Mouse (Mus musculus) kidney, adult 8-10 months (tissue): ENCODE results near the gene Gramd4.
A peak's percentile ranks its signal among the peaks of the same experiment; 100 is the strongest.
"Not testable (repeated sequence)": the region's sequence is repeated elsewhere in the genome, so short reads cannot be mapped to it uniquely, and the experiment has no call there.

Source experiments
- DNase-seq, 2 experiments: peaks; one replicate each; pipeline ENCODE4 v3.0.0; 2022

Gramd4 gene

DNA sequence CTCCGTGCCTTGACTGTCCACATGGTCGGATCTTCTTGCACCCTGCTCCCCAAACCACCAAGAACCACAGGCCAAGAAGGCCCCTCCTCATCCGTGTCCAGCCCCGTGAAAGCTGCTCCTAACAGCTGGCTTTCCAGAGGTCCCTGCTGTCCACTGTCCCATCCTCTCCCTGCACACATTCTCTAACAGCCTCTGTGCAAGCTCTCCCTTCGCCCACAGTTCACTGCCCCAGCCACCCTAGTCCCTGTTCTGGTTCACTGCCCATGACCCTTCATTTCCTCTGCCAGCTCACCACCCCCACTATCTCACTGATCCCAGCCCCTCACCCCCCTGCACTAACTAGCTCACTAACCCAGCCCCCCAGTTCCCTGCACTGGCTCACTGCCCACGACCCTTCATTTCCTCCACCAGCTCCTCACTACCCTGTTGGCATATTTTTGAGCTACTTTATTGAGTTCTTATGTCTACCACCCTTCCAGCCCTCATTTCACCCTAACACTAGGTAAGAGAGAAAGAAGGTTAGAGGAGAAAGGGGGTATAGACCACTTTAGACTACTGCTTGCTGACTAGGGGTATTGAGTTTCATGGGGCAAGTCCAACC, 5.5 kb upstream of the Gramd4 start:
- no peak for DNase-seq

DNA sequence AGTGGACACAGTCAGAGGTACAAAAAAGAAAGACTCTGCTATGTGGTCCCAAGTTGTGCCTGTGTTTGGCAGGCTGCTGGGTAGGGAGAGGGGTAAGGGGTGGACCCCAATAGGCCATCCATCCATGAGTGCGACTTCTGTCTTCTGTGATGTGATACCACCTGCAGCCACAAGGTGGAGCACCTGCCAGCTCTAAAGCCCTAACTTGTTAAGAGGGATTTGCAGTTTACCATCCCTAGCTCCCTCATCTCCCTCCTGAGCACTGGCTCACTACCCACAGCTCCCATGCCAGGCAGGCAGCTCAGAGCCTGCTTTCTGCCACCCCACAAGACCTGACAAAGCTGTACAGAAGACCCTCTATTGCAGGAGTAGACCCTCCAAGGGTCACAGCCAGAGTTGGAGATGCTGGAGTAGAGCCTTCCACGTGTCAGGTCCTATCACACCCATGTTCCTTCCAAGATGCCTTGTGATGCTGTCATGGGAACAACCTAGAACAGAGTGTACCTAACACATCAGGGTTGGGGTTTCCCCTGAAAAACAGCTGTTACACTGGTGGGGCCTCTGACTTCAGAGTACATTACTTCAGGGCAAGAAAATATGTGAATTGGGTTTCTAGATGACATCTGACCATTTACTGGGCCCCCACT, 3.5 kb upstream of the Gramd4 start:
- DNase-seq = peak; percentile 60 to 89

DNA sequence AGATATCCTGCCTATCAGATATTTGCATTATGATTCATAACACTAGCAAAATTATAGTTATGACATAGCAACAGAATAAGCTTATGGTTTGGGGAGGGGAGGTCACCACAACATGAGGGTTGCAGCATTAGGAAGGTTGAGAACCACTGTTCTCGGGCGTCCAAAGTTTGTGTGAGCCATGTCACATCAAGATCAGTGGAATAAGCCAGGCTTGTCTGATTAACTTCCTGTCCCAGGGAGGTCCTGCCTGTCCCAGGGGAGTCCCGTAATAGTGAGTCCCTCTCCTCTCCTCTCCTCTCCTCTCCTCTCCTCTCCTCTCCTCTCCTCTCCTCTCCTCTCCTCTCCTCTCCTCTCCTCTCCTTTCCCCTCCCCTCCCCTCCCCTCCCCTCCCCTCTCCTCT, 2.6 kb upstream of the Gramd4 start:
- not testable (repeated sequence) for DNase-seq

- DNase-seq = no peak
Observed at GRCm38 (mm10) chr15:86056221-86056760, 1.2 kb upstream of the Gramd4 start.

DNA sequence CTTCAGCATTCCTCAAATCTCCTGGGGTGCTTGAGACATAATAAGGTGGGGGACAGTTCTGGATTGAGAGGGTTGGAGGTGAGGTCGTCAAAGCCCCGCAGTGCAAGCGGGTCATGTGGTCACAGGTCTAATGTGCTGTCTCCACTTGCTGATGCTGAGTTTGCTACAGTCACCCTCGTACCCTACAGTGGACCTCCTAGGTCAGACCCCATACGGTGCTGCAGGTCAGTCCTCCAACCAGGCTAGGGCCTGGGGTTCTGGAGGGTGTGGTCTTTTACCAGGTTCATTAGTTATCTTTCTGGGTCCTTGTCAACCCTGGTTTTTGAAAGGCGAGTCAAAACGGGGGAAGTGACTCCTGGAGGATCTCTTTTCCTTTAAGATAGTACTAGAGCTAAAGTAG, 413 bp downstream of the Gramd4 start:
- DNase-seq = no peak

DNA sequence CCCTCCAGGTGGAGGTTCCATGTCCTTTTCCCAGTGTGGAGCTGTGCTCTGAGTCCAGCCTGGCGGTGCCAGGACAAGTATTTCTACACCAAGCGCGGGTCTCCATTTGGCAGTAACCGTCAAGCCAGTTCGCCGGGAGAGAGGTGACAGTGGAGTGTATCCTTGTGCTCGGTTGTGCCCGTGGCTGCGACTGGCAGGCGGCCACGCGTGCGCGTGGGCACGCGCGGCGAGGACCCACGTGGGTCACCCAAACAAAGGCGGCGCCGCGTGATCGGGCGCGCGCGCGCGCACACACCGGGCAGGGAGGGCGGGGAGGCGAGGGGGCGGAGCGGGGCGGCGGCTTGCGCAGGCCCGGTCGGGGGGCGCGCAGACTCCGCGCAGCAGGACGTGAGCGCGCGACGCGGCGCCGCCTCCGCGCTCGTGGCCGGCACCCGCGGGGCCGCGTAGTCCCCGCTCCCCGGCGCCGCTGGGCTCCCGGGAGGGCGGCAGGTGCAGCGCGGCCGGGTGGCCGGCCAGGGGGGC, 960 bp downstream of the Gramd4 start:
- peak; percentile 74 to 78 for DNase-seq

- DNase-seq = no peak
Observed at GRCm38 (mm10) chr15:86058931-86059834, 1.7 kb downstream of the Gramd4 start.

DNA sequence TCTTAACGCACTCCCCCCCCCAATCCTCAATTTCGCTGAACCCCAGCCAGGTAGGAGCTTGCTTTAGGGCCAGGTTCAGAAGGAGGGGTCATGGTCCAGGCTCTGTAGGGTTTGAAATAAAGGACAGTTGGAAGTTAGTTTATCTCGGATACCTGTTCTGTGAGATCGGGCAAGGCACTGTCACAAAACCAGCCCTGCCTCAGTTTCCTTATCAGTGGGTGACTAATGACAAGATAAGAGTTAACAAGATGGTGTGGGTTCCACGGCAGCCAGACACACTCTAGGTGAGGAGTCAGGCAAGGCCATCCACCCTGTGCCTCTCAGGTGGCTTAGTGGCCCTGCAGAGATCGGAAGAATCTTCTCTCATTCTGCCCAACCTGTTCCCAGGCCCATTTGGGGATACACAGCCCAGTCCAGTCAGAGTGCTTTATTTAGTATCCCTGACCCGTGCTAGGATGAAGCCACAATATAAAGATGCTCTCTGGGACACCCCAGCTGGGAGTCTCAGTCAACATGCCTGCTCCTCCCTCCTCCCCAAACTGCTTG, 2.4 kb downstream of the Gramd4 start:
- no peak for DNase-seq

DNA sequence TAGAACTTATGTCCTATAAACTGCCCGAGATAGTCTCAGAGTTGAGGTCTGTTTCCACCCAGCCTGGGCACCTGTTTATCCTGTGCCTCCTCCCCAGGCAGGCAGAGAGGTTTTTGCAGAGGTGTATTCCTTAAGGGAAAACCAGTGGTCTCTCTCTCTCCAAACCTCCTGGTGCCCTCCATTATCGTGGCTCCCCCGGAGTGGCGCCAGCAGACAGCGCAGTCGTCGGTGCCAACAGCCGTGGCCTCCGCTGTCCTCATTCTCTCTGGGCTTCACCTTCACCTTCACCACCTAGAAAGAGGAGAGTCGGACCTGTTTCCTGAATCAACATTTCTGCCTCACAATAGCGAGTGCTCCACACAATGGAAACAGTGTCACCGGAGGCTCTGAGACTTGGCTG, 3.1 kb downstream of the Gramd4 start:
- DNase-seq = no peak

- DNase-seq = no peak
Observed at GRCm38 (mm10) chr15:86061221-86061620, 3.7 kb downstream of the Gramd4 start.

DNA sequence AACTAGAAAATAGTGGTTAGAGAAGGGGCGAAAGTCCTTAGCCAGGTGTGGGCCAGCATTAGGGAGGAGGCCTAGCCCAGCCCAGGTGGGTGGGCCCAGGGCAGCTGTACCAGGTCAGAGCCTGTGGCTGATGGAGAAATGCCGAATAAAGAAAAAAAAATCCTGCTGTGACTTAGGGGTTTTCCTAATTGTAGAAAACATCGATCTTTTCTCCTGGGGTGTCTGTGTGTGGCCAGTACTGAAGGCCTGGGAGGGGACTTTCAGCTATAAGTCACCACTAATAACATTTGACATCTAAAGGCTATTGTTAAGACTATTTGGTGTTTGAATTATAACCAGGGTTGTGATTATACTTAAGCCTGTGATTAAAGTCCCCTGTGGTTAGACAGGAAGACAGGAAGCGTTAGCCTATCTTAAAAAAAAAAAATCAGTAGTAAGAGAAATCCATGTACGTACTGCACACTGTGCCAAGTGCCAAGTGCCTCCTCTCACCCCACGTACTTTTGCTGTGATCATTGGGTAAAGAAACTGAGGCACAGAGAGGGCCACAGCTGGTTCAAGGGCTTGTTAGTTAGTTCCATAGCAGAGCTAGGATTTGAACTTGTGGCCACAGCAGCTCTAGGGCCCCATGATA, 4.5 kb downstream of the Gramd4 start:
- no peak for DNase-seq

GRCm38 (mm10) chr15:86064191-86064849, 6.8 kb downstream of the Gramd4 start:
- DNase-seq = no peak

GRCm38 (mm10) chr15:86064850-86065229, 7.3 kb downstream of the Gramd4 start:
- no peak for DNase-seq

- no peak for DNase-seq
Observed at GRCm38 (mm10) chr15:86065367-86065766, 7.9 kb downstream of the Gramd4 start.

- no peak for DNase-seq
Observed at GRCm38 (mm10) chr15:86066836-86067580, 9.5 kb downstream of the Gramd4 start.

DNA sequence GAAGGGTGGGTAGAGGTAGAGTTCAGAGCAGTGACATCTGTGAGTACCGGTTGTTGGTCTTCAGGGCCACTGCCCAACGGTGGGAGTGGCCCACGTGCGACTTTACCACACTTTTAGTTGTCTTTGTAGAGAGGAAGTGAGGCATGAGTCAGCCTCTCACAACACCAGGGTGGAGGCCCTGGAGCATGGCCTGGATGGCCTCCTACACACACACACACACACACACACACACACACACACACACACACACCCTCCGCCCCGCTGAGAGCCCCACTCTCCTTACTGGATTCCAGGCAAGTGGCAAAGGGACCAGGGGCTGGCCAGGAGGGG, 10.1 kb downstream of the Gramd4 start:
- DNase-seq = no peak

- no peak for DNase-seq
Observed at GRCm38 (mm10) chr15:86067941-86068495, 10.5 kb downstream of the Gramd4 start.

DNA sequence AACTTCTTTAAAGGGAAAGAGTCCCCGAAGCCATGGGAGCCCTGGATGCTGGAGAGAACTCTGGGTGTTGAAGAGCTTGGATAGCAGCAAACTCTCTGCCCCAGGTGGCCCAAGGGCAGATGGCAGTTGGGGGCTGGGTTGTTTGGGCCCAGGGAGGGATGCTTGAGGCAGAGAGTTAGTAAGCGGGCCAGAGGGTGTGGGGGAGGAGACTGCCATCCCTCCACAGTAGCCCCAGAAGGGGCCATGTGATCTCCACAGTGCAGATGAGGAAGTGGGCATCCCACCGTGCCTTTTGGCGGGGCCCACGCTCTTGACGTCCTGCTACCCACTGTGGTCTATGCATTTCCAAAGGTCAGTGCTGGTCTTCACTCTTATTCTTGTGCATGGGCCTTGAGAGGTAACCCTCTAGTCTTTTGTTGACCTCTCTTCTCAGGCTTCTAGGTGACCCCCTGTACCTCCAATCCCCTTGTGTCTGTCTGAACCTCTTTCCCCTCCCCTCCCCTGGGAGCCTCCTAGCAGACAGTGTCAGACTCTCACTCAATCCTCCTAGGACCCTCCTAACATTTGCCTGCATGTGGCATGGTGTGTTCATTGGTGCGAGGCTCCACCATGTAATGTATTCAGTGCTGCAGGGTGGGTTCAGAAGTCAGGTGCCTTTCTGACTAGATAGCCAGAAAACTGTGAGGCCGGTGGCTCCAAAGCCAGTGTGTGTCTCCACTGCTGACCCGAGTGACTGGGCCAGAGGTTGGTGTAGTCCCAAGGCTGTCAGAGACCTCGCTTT, 11.7 kb downstream of the Gramd4 start:
- no peak for DNase-seq

DNA sequence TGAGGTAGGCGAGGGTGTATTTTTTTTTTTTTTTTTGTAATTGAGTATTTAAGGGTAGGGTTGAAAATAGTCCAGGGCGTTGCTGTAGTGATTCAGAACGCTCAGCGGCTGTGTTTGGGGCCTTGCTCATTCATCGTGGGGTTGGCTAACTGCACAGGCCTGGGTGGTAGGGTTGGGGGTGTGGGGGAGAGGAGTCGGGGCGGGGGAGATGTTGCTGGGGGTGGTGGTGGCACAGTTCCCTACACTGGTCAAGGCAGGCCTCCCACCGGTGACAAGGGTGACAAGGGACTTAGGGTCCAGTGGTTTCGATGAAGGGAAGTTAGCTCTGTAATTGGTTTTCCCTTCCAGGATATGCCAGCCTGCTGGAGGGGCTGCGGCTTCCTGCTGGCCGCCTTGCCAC, 12.9 kb downstream of the Gramd4 start:
- DNase-seq = no peak

- DNase-seq = no peak
Observed at GRCm38 (mm10) chr15:86071166-86071565, 13.7 kb downstream of the Gramd4 start.
